Mouse (Mus musculus) adrenal gland, adult 8-10 months (tissue): ENCODE data around the gene Sdk2. TPM values are rescaled to one million over a fixed set of nuclear protein-coding genes. Genes with fewer than 3 reads are reported as not detected.

Experiments
- DNase-seq: peaks from one replicate; pipeline ENCODE4 v3.0.0; 2022
- total RNA-seq, 4 experiments: library from RNA; stranded (reverse); gene quantifications; 2 replicates each; pipeline ENCODE4 v1.2.4; 2022

The Sdk2 gene
- total RNA-seq, 4 experiments from 2014 or later, result 1.9 to 5.5 (median 3.0) TPM

DNA sequence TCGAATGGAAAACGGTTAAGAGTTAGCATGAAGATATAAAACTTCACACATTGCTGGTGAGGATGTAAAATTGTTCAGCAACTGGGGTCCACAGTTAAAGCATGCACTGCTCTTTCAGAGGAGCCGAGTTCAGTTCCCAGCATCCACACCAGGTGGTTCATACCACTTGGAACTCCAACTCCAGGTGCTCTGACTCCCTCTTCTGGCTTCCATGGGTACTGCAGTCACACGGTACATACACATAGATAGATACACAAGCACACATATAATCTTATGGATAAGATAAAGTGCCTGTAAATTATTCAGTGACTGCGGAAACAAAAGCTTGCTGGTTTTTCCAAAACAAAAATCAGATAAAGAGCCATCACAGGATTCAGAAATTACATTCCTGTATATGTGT, 19.9 kb downstream of the Sdk2 start:
- no peak for DNase-seq

GRCm38 (mm10) chr11:114044373-114044772, 22.5 kb downstream of the Sdk2 start:
- no peak for DNase-seq

DNA sequence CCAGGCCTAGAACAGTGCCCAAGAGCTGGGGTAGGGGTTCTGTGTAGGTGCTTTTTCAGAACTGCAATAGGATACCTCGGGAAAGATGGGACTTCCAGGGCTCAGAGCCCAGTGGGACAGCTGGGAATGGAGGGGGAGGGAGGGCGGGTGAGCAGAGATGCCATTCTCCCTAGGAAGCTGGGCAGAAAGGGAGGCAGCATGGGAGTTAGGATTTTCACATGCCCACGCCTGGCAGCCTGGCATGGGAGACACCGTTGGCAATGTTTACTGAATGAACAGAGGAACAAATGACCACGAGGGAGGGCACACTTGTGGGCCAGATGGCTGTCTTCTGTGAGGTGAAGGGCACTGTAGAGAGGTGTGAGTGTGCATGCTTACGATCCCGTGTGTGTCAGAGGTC, 23.3 kb downstream of the Sdk2 start:
- no peak for DNase-seq

DNA sequence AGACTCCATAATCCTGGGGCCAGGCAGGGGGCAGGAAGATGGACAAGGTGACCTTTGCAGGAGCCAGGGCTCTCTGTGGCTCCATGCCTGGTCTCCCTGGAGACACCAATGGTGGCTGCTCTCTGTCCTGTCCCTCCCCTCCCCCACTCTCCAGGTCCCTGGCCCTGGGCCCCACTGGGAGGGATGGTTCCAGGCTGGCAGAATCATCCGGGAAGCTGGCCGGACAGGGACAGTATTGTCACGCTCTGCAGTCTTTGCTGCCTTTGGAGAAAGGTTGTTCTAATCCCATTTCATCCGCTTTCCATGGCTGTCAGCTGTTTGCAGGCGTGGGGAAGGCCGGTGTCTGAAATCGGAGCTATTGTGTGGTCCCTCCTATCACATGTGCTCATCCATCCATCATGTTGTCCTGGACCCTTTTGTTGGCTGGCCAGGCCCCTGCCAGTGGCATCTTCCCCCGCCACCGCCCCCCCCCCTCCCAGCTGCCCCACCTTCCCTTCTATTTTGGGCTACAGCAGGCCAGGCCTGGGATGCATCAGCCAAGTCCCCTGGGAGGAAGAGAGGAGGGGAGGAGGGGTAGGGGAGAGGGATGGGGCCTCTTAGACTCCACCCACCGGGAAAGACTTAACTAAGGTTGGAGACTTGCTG, 26.3 kb downstream of the Sdk2 start:
- no peak for DNase-seq

GRCm38 (mm10) chr11:114038036-114038435, 28.8 kb downstream of the Sdk2 start:
- peak; percentile 74 for DNase-seq

- no peak for DNase-seq
These were observed 35.4 kb downstream of the Sdk2 start for GRCm38 (mm10) chr11:114031491-114031890.

GRCm38 (mm10) chr11:114030214-114030613, 36.6 kb downstream of the Sdk2 start:
- no peak for DNase-seq

DNA sequence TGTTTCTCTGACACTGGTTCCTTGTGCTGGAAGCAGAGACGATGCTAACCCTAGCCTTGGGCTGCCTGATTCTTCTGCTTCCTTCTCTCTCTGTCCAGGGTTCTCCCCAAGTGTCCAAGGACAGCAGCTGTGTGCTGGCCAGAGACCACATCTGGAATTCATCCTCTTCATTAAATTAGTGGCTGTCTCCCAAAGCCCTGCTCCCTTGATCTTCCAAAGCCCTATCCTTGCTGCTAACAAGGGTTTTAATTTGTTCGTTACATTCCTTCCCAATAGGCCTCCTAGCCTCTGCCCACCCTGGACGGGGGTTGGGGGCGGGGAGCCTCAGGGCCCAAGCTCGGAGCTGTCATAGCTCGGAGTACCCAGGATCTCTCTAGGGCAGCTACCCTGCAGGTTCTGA, 38.3 kb downstream of the Sdk2 start:
- DNase-seq, result no peak

- no peak for DNase-seq
These were observed 38.8 kb downstream of the Sdk2 start for GRCm38 (mm10) chr11:114028021-114028420.

GRCm38 (mm10) chr11:114025056-114025455, 41.8 kb downstream of the Sdk2 start:
- DNase-seq, result peak; percentile 61

DNA sequence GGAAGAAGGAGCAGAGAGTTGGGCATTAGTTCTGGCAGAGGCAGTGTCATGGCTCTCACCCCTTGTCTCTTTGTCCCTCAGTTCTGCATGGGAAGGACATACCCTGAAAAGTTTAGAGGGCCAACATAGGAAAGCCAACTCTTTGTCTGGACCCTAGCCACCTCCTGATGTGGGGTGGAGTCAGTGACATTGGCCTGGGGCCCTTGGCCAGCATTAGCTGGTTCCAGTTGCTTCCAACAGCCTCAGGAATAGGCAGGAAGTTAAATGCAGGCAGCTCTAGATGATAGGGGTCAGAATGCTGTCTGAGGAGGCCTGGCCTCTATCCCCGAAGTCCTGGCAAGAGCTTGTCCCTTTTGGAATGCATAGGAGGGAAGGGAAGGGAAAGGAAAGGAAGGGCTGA, 42.9 kb downstream of the Sdk2 start:
- DNase-seq, result no peak

DNA sequence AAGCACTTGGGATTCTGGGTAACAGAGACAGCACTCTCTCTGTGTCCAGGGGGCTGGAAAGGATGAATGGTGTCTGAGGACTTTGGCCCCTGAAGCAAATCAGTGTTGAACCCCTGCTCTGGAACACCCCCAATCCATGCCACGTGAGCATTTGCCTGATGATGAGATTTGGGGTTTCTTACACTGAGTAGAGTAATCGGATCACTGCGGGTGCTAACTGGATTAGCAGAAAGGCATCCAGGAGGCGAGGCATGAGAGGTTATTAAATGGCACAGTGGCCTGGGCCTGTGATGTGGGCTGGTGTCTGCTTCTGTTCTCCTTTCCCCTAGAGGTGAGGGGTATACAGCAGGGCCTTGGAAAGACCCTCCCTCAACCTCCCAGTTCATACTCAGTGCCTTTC, 44.7 kb downstream of the Sdk2 start:
- DNase-seq, result no peak

- DNase-seq, result no peak
These were observed 47.8 kb downstream of the Sdk2 start for GRCm38 (mm10) chr11:114019087-114019486.

GRCm38 (mm10) chr11:114016889-114017392, 49.9 kb downstream of the Sdk2 start:
- peak; percentile 11 for DNase-seq

DNA sequence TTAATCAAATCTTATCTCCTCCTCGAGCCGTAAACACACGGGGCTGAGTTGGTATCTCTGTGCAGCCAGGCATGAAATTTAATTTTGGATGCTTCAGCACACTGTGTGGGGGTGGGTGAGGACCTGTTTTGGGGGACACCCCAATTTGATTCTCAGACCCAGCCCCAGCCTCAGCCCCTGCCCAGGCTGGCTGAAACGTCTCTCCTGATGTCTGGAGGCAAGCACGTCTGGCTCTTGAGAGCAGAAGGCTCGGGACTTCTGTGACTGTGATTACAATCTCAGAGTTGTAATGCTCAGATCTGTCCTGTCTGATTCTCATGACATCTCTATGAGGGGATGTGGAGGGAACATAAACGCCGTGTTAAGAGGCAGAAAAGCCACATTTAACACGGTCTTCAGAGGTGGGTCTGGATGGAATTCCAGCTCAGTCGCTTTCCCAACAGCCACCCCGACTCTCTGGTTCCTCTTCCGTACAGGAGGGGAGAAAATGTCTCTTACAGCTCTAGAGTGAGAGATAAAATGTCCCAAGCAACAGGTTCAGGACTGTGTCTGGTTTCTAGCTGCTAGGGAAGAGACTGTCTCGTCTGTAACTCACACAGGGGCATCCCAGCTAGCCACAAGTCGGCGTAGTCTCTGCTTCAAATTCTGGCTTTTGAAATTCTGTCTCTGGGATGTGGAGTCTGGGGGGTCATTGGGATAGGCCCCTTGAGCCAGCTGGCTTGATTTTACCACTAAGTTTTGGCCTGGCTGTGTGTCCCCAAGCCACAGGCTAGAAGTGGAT, 50.5 kb downstream of the Sdk2 start:
- DNase-seq, result no peak

DNA sequence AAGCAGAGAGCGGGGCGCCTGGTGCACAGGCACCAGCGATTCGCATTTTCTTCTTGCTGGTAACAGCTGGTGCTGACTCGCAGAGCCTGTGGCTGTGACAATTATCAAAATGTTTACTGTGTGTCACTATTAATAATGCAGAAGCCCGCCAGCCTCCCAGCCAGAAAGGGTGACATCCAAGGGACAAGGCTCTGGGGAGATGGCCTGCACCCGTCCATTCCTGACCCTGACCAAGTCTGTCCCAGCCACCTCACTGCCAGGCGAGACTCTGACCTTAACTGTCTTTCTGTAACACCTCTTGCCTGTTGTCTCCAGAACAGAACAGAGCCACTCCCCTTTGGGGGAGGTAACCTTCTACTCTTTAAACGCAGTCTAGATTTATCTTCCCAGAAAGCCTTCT, 55.3 kb downstream of the Sdk2 start:
- DNase-seq, result no peak

DNA sequence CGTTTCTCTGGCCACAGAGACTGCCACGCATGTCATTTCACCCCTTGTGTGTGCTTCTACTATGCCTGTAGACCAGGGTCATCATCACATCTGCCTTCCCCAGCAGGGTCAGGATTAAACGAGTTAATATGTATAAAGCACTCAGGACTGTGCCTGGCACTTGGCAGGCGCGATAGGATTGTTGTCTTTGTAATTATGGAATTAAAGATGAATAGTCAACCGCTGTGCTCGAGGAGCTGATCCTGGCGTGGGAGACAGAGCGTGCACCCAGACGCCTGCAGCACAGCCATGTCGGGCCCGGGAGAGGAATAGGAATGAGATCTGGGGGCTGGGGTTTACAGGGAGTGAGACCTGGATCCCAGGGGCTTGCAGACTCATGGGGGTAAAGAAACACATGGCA, 61.0 kb downstream of the Sdk2 start:
- DNase-seq, result no peak

DNA sequence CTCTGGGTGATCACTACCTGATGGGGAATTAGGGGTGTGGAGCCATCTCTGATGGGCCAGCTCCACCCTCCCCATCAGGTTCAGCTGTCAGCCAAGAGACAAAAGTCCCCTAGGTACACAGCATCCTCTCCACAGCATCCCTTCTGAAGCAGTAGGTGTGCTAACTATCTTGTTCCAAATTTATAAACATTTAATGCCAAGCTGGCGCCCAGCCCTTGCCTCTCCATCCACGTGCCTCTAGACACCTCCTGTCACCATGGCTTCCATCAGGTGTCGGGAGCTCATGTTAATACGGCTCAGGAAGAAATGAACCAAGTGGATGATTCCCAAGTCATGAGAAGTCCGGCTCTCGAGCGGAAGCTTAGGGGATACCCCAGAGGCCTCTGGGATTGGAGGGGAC, 62.2 kb downstream of the Sdk2 start:
- DNase-seq, result no peak

DNA sequence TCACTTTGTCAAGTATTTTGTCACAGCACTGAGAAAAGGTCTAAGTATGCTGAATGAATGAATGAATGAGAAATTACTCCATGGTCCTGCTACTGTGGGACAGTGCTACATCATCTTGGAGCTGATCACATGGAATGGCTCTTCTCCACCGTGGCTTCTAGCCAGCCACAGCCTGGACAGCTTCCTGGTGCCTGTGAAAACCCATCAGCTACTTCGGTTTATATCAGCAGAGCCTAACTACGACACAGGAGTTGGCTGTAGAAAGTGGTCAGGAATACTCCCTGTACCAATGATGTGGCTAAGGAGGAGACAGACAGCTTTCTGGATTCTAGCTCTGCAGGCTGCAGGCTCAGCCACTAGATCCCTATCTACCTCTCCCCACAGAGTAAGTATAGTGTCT, 63.7 kb downstream of the Sdk2 start:
- DNase-seq, result no peak

DNA sequence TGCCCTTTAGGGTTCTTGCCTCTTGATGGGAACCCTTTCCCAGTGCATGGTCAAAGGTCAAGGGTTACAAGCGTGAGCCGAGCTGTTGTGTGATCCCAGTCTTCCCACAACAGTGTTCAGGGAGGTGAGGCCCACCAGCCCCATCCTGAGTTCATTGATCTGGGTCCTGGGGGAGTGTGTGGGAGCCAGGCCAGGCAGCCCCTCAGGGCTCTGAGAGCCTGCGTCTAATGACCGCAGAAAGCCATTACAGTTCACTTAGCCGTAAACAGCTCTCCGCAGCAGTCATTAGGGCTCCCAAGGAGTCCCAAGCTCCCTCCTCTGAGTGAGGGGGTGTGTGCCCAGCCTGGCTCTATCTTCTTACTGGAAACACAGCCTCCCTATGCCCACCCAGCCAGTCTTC, 66.8 kb downstream of the Sdk2 start:
- no peak for DNase-seq

GRCm38 (mm10) chr11:113998702-113999101, 68.1 kb downstream of the Sdk2 start:
- DNase-seq, result no peak

- DNase-seq, result no peak
These were observed 72.9 kb downstream of the Sdk2 start for GRCm38 (mm10) chr11:113993921-113994320.

DNA sequence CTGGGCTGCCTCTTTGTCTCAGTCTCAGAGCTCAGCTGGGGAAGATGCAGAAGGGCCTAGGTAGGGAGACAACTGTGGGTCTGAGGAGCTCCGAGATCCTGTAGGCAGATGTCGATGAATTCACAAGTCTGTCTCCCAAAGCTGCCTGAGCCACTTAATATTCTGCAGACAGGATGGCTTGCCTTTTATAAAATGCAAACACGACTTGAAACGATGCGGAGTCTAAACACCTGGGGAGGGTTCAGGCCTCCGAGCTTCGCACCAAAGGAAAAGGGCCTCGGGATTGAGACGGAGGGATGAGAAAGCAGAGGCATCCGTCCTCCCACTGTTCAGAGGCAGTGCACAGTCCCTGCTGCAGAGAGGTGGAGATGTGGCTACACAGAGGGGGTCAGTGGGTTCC, 74.0 kb downstream of the Sdk2 start:
- DNase-seq, result no peak

GRCm38 (mm10) chr11:113991886-113992285, 75.0 kb downstream of the Sdk2 start:
- DNase-seq, result no peak
